Mouse (Mus musculus): Measurements from ENCODE around the gene Atg4c. TPM values are rescaled to one million over a fixed set of nuclear protein-coding genes. Genes with fewer than 3 reads are reported as not detected.

The Atg4c gene
- total and polyA plus RNA-seq, 3 experiments: not detected

DNA sequence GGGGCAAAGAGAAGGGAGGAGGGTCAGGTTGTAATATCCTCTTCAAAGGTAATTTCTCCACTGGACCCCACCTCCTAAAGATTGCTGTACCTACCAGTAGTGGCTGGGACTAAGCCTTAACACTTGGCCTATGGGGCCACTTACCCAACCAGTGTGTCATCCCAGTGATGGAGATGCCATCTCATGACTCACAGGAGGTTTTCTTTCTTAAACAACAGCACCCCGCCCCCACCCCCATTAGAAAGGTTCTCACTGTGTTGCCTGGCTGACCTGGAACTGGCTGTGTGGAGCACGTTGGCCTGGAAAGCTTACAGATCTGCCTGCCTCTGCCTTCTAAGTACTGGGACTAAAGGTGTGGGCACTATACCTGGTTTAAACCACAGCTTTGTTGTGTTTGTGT lies 69.5 kb downstream of the Atg4c start:
- Histone ChIP-seq H3K4me1 (ENCODE audit: insufficient read depth, low read depth, low read length) (no peaks in the 10 kb centered on the region), H3K27me3 (ENCODE audit: insufficient read depth, low read length) (no peaks in the 10 kb centered on the region), H3K36me3 (replicated peaks) (no peaks in the 10 kb centered on the region), H3K9me3 (replicated peaks) (peaks cover 29% of the 10 kb centered on the region), H3K4me3 (ENCODE audit: low read depth, low read length) (no peak overlapping the region)
- no peak for DNase-seq (ENCODE audit: low spot score)
- TF ChIP-seq POLR2AphosphoS5 (IDR thresholded peaks at IDR 0.05; ENCODE audit: insufficient replicate concordance, low read depth, low read length): no peak
- no peak for TF ChIP-seq GATA2 (IDR thresholded peaks at IDR 0.05; ENCODE audit: borderline replicate concordance, low read depth, low read length)
- no peak for TF ChIP-seq GATA1 (IDR thresholded peaks at IDR 0.05; ENCODE audit: borderline replicate concordance, low read length)
- ATAC-seq (ENCODE audit: extremely low read depth, insufficient number of reproducible peaks, low FRiP score, poor library complexity, severe bottlenecking): no peak

DNA sequence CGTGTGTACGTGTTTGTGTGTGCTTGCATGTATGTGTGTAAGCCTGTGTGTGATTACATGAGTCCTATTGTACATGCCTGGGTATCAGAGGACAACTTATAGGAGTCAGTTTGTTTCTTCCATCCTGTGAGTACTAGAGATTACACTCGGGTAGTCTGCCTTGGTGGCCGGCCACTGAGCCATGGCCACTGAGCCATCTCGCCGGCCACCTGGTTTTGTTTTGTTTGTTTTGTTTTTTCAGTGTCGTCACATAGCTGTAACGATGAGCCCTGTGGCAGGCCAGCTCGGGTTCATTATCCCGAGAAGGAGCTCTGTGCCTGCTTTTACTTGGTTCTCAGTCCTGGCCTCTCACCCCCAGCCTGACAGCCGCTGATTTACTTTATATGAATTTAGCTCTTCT lies 69.9 kb downstream of the Atg4c start:
- no peak overlapping the region for H3K4me3 ChIP-seq (ENCODE audit: low read depth, low read length)
- no peaks in the 10 kb centered on the region for H3K4me1 ChIP-seq (ENCODE audit: insufficient read depth, low read depth, low read length)
- DNase-seq (ENCODE audit: low spot score) (no peak), ATAC-seq (ENCODE audit: extremely low read depth, insufficient number of reproducible peaks, low FRiP score, poor library complexity, severe bottlenecking) (no peak)
- TF ChIP-seq GATA2 (IDR thresholded peaks at IDR 0.05; ENCODE audit: borderline replicate concordance, low read depth, low read length) (no peak), GATA1 (IDR thresholded peaks at IDR 0.05; ENCODE audit: borderline replicate concordance, low read length) (no peak)
- H3K9me3 ChIP-seq (replicated peaks): peaks cover 32% of the 10 kb centered on the region
- no peaks in the 10 kb centered on the region for H3K27me3 ChIP-seq (ENCODE audit: insufficient read depth, low read length)
- H3K36me3 ChIP-seq (replicated peaks): no peaks in the 10 kb centered on the region

- H3K36me3 ChIP-seq (replicated peaks): no peaks in the 10 kb centered on the region
- no peaks in the 10 kb centered on the region for H3K27me3 ChIP-seq (ENCODE audit: insufficient read depth, low read length)
- DNase-seq (ENCODE audit: low spot score): no peak
- ATAC-seq (ENCODE audit: extremely low read depth, insufficient number of reproducible peaks, low FRiP score, poor library complexity, severe bottlenecking): no peak
- H3K4me1 ChIP-seq (ENCODE audit: insufficient read depth, low read depth, low read length): no peaks in the 10 kb centered on the region
- TF ChIP-seq GATA2 (IDR thresholded peaks at IDR 0.05; ENCODE audit: borderline replicate concordance, low read depth, low read length) (no peak), GATA1 (IDR thresholded peaks at IDR 0.05; ENCODE audit: borderline replicate concordance, low read length) (no peak), POLR2AphosphoS5 (IDR thresholded peaks at IDR 0.05; ENCODE audit: insufficient replicate concordance, low read depth, low read length) (no peak), CTCF (IDR thresholded peaks at IDR 0.05; ENCODE audit: low read depth, low read length) (no peak), TAL1 (conservative IDR thresholded peaks at IDR 0.05; ENCODE audit: low read depth, low read length) (no peak)
- peaks cover 36% of the 10 kb centered on the region for H3K9me3 ChIP-seq (replicated peaks)
- no peak overlapping the region for H3K4me3 ChIP-seq (ENCODE audit: low read depth, low read length)
Measured at GRCm38 (mm10) chr4:99266843-99267445, 73.2 kb downstream of the Atg4c start.

GRCm38 (mm10) chr4:99272860-99273259 lies 79.1 kb downstream of the Atg4c start:
- TF ChIP-seq POLR2AphosphoS5 (IDR thresholded peaks at IDR 0.05; ENCODE audit: insufficient replicate concordance, low read depth, low read length): no peak
- no peak for TF ChIP-seq GATA1 (IDR thresholded peaks at IDR 0.05; ENCODE audit: borderline replicate concordance, low read length)
- TF ChIP-seq TAL1 (conservative IDR thresholded peaks at IDR 0.05; ENCODE audit: low read depth, low read length): no peak
- TF ChIP-seq GATA2 (IDR thresholded peaks at IDR 0.05; ENCODE audit: borderline replicate concordance, low read depth, low read length): no peak
- TF ChIP-seq CTCF (IDR thresholded peaks at IDR 0.05; ENCODE audit: low read depth, low read length): no peak
- no peak for DNase-seq (ENCODE audit: low spot score)
- H3K4me1 ChIP-seq (ENCODE audit: insufficient read depth, low read depth, low read length): no peaks in the 10 kb centered on the region
- H3K27me3 ChIP-seq (ENCODE audit: insufficient read depth, low read length): no peaks in the 10 kb centered on the region
- ATAC-seq (ENCODE audit: extremely low read depth, insufficient number of reproducible peaks, low FRiP score, poor library complexity, severe bottlenecking): no peak
- H3K9me3 ChIP-seq (replicated peaks): peaks cover 44% of the 10 kb centered on the region
- no peak overlapping the region for H3K4me3 ChIP-seq (ENCODE audit: low read depth, low read length)
- no peaks in the 10 kb centered on the region for H3K36me3 ChIP-seq (replicated peaks)

GRCm38 (mm10) chr4:99273466-99273865 lies 79.7 kb downstream of the Atg4c start:
- no peaks in the 10 kb centered on the region for H3K4me1 ChIP-seq (ENCODE audit: insufficient read depth, low read depth, low read length)
- no peak for TF ChIP-seq TAL1 (conservative IDR thresholded peaks at IDR 0.05; ENCODE audit: low read depth, low read length)
- no peak for TF ChIP-seq GATA2 (IDR thresholded peaks at IDR 0.05; ENCODE audit: borderline replicate concordance, low read depth, low read length)
- no peak for TF ChIP-seq POLR2AphosphoS5 (IDR thresholded peaks at IDR 0.05; ENCODE audit: insufficient replicate concordance, low read depth, low read length)
- no peak for TF ChIP-seq GATA1 (IDR thresholded peaks at IDR 0.05; ENCODE audit: borderline replicate concordance, low read length)
- no peak for TF ChIP-seq CTCF (IDR thresholded peaks at IDR 0.05; ENCODE audit: low read depth, low read length)

DNA sequence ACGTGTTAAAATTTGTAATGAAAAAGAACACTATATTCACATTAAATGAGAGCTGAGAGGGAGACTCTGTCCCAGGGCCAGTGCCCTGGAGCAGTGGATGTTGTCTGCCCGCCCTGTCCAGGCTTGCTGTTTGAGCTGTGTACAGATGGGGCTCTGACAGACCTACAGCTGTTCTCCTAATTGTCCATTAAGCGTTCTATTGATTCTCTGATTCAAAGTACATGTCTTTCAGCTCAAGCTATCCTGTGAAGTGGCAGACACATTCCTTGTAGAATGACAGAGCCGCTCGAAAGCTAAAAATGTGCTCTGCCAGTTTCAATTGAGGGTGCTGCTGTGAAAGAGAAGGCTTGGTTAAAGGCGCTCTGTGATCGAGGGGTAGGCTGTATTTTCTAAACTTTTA lies 80.2 kb downstream of the Atg4c start:
- DNase-seq (ENCODE audit: low spot score) (no peak), ATAC-seq (ENCODE audit: extremely low read depth, insufficient number of reproducible peaks, low FRiP score, poor library complexity, severe bottlenecking) (no peak)
- H3K27me3 ChIP-seq (ENCODE audit: insufficient read depth, low read length): no peaks in the 10 kb centered on the region
- TF ChIP-seq GATA2 (IDR thresholded peaks at IDR 0.05; ENCODE audit: borderline replicate concordance, low read depth, low read length): no peak
- TF ChIP-seq TAL1 (conservative IDR thresholded peaks at IDR 0.05; ENCODE audit: low read depth, low read length): no peak
- no peak for TF ChIP-seq GATA1 (IDR thresholded peaks at IDR 0.05; ENCODE audit: borderline replicate concordance, low read length)
- TF ChIP-seq CTCF (IDR thresholded peaks at IDR 0.05; ENCODE audit: low read depth, low read length): no peak
- no peak for TF ChIP-seq POLR2AphosphoS5 (IDR thresholded peaks at IDR 0.05; ENCODE audit: insufficient replicate concordance, low read depth, low read length)
- no peak overlapping the region for H3K4me3 ChIP-seq (ENCODE audit: low read depth, low read length)
- no peaks in the 10 kb centered on the region for H3K4me1 ChIP-seq (ENCODE audit: insufficient read depth, low read depth, low read length)
- peaks cover 45% of the 10 kb centered on the region for H3K9me3 ChIP-seq (replicated peaks)
- H3K36me3 ChIP-seq (replicated peaks): no peaks in the 10 kb centered on the region

More at GRCm38 (mm10) chr4:99273466-99273865, 79.7 kb downstream of the Atg4c start:
- Histone ChIP-seq H3K36me3 (replicated peaks) (no peaks in the 10 kb centered on the region), H3K4me3 (ENCODE audit: low read depth, low read length) (no peak overlapping the region), H3K9me3 (replicated peaks) (peaks cover 47% of the 10 kb centered on the region), H3K27me3 (ENCODE audit: insufficient read depth, low read length) (no peaks in the 10 kb centered on the region)
- no peak for DNase-seq (ENCODE audit: low spot score)
- ATAC-seq (ENCODE audit: extremely low read depth, insufficient number of reproducible peaks, low FRiP score, poor library complexity, severe bottlenecking): no peak
